Mouse (Mus musculus) embryonic facial prominence, embryonic 11.5 days (tissue): Measurements from ENCODE around the gene Mrpl48. TPM values are rescaled to one million over a fixed set of nuclear protein-coding genes. Genes with fewer than 3 reads are reported as not detected.

Experiments
- ATAC-seq: fragments of 200-750 bp; cut with Nextera tagmentation; replicated peaks from 2 replicates; pipeline ENCODE4 v1.8.0; 2017; ENCODE audit warnings: low read depth; ENCODE audit not compliant: insufficient number of reproducible peaks, low FRiP score, low TSS enrichment
- DNase-seq: peaks from one replicate; pipeline ENCODE4 v3.0.0-alpha.2; 2015; ENCODE audit warnings: low spot score
- H3K27ac ChIP-seq: fragments of 300-500 bp; sonication (generic); replicated peaks from 2 replicates; pipeline ENCODE4 v1.5.1; 2014; ENCODE audit warnings: mild to moderate bottlenecking, low read depth, low read length, control low read depth
- H3K27me3 ChIP-seq: fragments of 300-500 bp; sonication (generic); 2 replicates; pipeline ENCODE4 v1.6.1; 2014; ENCODE audit warnings: mild to moderate bottlenecking, low read length, moderate library complexity, mixed read lengths; ENCODE audit not compliant: control insufficient read depth, insufficient read depth
- H3K36me3 ChIP-seq: fragments of 300-500 bp; sonication (generic); replicated peaks from 2 replicates; pipeline ENCODE4 v1.6.1; 2014; ENCODE audit warnings: low read depth, mild to moderate bottlenecking, low read length, moderate library complexity, mixed read lengths; ENCODE audit not compliant: control insufficient read depth, insufficient read depth
- H3K4me1 ChIP-seq: fragments of 300-500 bp; sonication (generic); 2 replicates; pipeline ENCODE4 v1.6.1; 2014; ENCODE audit warnings: low read length, mixed read lengths; ENCODE audit not compliant: control insufficient read depth, insufficient read depth
- H3K4me2 ChIP-seq: fragments of 300-500 bp; sonication (generic); 2 replicates; pipeline ENCODE4 v1.6.1; 2014; ENCODE audit warnings: low read depth, mild to moderate bottlenecking, control low read depth, low read length, moderate library complexity
- H3K4me3 ChIP-seq: fragments of 300-500 bp; sonication (generic); 2 replicates; pipeline ENCODE4 v1.5.1; 2014; ENCODE audit warnings: low read depth, low read length, control low read depth
- H3K9ac ChIP-seq: fragments of 300-500 bp; sonication (generic); replicated peaks from 2 replicates; pipeline ENCODE4 v1.6.1; 2014; ENCODE audit warnings: mild to moderate bottlenecking, control low read depth, low read length
- H3K9me3 ChIP-seq: fragments of 300-500 bp; sonication (generic); replicated peaks from 2 replicates; pipeline ENCODE4 v1.6.1; 2016; ENCODE audit warnings: mild to moderate bottlenecking, low read length, inconsistent platforms, mixed read lengths; ENCODE audit not compliant: control insufficient read depth
- WGBS: fragments of 180-500 bp; shearing (Covaris S2); extraction: QIAGEN DNeasy Blood & Tissue Kit; methylation state at CpG from one replicate; pipeline ENCODE4 v1.1.7; 2014; 5-methylcytosine and 5-hydroxymethylcytosine counted together
- polyA plus RNA-seq: library from polyadenylated mRNA; unstranded; fragments of >200 nt; fragmentation: Nextera tagmentation; extraction: Ambion mirVana; gene quantifications from 2 replicates; pipeline ENCODE4 v1.2.1, GENCODE M21; 2014

The Mrpl48 gene
- polyA plus RNA-seq, 1 experiment from 2014 or later: 66.7 TPM

DNA sequence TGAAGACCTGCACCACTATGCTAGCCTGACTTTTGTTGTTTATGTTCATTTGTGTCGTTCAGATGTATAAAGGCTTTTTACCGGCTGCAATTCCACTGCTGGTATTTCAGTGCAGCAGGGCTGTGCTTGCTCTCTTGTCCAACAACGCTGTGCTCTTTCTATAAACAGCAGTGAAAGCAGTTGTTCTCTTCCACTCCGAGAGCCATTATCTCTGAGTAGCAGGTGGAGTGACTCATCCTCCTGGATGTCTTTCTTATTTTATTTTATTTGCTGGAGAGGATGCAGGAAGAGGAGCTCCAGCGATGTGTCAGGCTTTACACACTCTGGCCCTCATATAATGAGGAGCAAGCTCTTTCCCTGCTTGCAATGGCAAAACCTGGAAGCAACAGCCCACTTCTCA, 7.9 kb downstream of the Mrpl48 start:
- no peak for DNase-seq
- no peaks in the 10 kb centered on the region for H3K27me3 ChIP-seq
- H3K9ac ChIP-seq: no peak overlapping the region
- no peak overlapping the region for H3K4me3 ChIP-seq
- no peak overlapping the region for H3K4me2 ChIP-seq
- WGBS: 82% methylated on average over 5 of the region's 5 CpGs
- no peaks in the 10 kb centered on the region for H3K9me3 ChIP-seq
- no peaks in the 10 kb centered on the region for H3K36me3 ChIP-seq
- H3K27ac ChIP-seq: no peak overlapping the region
- ATAC-seq: no peak
- H3K4me1 ChIP-seq: no peaks in the 10 kb centered on the region

DNA sequence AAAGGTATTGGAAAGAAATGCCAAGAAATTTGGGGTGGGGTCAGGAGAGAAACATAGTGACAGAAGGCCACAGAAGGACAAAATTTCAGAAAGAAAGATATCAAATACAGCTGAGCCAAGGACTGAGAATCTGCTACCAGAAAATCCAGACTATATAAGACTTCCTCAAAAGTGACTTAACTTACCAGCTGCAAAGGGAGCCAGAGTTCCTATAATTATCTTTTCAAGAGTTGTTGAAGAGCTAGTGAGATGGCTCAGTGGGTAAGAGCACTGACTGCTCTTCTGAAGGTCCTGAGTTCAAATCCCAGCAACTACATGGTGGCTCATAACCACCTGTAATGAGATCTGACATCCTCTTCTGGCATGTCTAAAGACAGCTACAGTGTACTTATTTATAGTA, 14.8 kb downstream of the Mrpl48 start:
- DNase-seq (no peak), ATAC-seq (no peak)
- H3K27ac ChIP-seq: no peak overlapping the region
- H3K9ac ChIP-seq: no peak overlapping the region
- no peak overlapping the region for H3K4me3 ChIP-seq
- H3K36me3 ChIP-seq: no peaks in the 10 kb centered on the region
- H3K4me2 ChIP-seq: no peak overlapping the region
- H3K27me3 ChIP-seq: no peaks in the 10 kb centered on the region
- H3K9me3 ChIP-seq: no peaks in the 10 kb centered on the region
- no peaks in the 10 kb centered on the region for H3K4me1 ChIP-seq

DNA sequence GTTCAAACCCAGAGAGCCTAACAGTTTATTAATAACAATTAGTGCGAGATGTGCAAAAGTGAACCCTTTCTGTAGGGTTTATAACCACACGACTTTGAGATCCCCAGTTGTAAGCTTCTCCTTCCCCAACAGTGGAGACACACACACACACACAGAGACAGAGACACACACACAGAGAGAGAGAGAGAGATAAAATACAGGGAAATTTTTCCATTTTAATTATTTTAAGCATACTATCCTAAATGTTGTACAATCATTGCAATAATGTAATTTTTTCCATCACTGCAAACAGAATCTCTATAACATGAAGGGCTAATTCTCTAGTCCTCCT, 16.6 kb downstream of the Mrpl48 start:
- DNase-seq: no peak
- Histone ChIP-seq H3K27ac (no peak overlapping the region), H3K36me3 (no peaks in the 10 kb centered on the region), H3K4me1 (no peaks in the 10 kb centered on the region), H3K4me2 (peak overlapping the region; percentile 61; the same call in 1 of the 2 replicates), H3K4me3 (peak overlapping the region; percentile 44), H3K27me3 (no peaks in the 10 kb centered on the region), H3K9ac (no peak overlapping the region; the same call in 1 of the 2 replicates), H3K9me3 (no peaks in the 10 kb centered on the region)
- 9% methylated on average over 2 of the region's 2 CpGs for WGBS
- ATAC-seq: 0 out of 2 replicates have a peak, but pooled peaks have one; percentile 8

DNA sequence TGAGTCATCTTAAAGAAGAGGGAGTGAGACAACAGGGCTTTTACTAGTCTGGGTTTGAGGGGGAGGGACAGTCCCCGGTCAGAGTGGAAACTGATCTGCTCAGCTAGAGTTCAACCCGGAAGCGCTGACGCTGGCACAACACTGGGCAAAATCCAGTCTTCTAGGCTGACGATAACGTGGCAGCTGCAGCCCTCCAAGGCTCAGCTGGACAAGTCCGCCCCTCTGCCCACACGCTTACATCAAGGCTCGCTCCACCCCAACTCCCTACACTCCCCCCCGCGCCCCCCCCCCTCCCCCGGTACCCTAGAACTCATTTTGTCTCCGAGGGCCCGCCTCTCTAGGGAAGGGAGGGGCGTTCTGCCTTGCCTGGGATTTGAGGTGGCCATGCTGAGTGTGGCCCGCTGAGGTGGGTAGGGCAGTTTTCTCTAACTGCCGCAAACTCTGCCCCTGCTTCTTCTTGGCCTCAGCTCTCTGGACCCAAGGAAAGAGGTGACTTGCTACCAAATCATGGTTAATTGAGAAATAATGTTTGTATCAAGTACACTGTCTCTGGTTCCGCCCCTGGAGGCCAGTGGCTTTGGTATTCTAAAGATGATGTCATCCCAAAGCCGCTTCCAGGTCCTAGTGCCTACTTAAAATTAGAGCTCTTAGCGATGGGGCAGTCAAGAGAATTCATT, 17.1 kb downstream of the Mrpl48 start:
- no peaks in the 10 kb centered on the region for H3K27me3 ChIP-seq
- peak; percentile 95 for ATAC-seq
- no peaks in the 10 kb centered on the region for H3K4me1 ChIP-seq
- no peaks in the 10 kb centered on the region for H3K36me3 ChIP-seq
- WGBS: under 1% methylated on average over 16 of the region's 20 CpGs
- H3K9ac ChIP-seq: peak overlapping the region; percentile 68
- H3K27ac ChIP-seq: peak overlapping the region; percentile 32; the same call in 1 of the 2 replicates
- DNase-seq: peak; percentile 83
- peak overlapping the region; percentile 61 for H3K4me2 ChIP-seq
- no peaks in the 10 kb centered on the region for H3K9me3 ChIP-seq
- H3K4me3 ChIP-seq: peak overlapping the region; percentile 44

DNA sequence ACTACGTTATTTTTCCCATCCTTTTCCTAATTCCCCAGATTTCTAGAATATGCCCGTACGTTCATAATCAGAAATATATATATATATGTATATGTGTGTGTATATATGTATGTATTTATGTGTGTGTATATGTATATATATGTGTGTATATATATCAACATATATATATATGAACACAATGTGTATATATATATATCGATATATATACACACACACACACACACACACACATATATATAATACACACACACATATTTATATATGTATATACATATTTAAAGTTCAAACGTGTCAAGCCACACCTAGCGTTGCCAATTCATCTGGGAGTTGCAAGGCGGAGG, 17.6 kb downstream of the Mrpl48 start:
- Histone ChIP-seq H3K9me3 (no peaks in the 10 kb centered on the region), H3K27ac (no peak overlapping the region), H3K4me2 (peak overlapping the region; percentile 61), H3K27me3 (no peaks in the 10 kb centered on the region), H3K36me3 (no peaks in the 10 kb centered on the region), H3K4me1 (no peaks in the 10 kb centered on the region), H3K9ac (peak overlapping the region; percentile 68), H3K4me3 (peak overlapping the region; percentile 44)
- no peak for DNase-seq
- no peak for ATAC-seq
- WGBS: 46% methylated on average over 7 of the region's 7 CpGs

DNA sequence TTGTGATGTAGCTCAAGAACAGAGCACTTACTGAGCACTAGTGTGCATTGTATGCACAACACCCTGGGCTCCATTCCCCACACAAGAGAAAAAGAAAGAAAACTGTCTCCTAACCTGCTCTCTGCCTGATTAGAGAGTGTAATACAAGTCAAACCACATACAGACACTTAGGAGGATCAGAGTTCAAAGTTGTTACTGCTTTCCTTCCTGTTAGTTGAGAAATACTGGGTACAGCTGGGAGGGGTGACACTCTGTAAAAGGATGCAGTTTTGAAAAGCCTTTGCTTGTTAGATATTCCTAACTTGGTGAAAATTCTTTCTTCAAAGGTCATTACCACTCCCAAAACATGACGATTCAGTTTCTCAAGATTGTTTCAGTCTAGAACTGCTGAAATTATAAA, 18.3 kb downstream of the Mrpl48 start:
- no peaks in the 10 kb centered on the region for H3K9me3 ChIP-seq
- DNase-seq (no peak), ATAC-seq (no peak)
- no peaks in the 10 kb centered on the region for H3K36me3 ChIP-seq
- H3K27ac ChIP-seq: no peak overlapping the region
- no peaks in the 10 kb centered on the region for H3K27me3 ChIP-seq
- no peak overlapping the region for H3K9ac ChIP-seq
- H3K4me1 ChIP-seq: no peaks in the 10 kb centered on the region
- no peak overlapping the region for H3K4me3 ChIP-seq
- WGBS: 67% methylated on average over 1 of the region's 1 CpGs
- no peak overlapping the region for H3K4me2 ChIP-seq

DNA sequence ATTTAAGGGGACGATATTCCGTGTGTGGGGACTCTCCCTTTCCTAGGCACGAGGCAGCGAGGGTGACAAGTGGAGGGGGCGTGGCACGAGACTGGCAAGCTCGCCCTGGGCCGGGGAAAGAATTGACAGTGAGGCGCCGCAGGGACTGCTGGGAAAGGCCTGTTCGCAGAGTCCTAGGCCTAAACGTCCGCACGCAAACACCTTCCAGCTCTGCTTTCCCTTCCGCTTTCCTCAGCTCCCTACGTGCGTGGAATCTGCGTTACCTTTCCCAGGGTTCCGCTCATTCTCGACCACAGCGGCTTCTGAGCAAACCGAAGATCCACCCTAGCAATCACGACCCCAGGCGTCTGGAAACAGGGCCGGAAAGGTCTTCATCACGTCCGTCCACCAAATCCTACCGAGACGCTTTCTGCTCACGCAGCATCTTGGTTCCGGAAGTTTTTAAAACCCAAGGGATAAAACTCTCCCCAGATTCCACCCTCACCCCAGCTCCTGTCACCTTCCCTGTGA, 25.3 kb downstream of the Mrpl48 start:
- no peak overlapping the region for H3K27ac ChIP-seq
- peak overlapping the region; percentile 42 for H3K4me3 ChIP-seq
- peak overlapping the region; percentile 29 for H3K4me2 ChIP-seq
- ATAC-seq (peak; percentile 90), DNase-seq (peak; percentile 93)
- peak overlapping the region; percentile 80 for H3K9ac ChIP-seq
- H3K36me3 ChIP-seq: no peaks in the 10 kb centered on the region
- H3K27me3 ChIP-seq: no peaks in the 10 kb centered on the region
- H3K4me1 ChIP-seq: no peaks in the 10 kb centered on the region
- H3K9me3 ChIP-seq: no peaks in the 10 kb centered on the region
- WGBS: under 1% methylated on average over 31 of the region's 31 CpGs

DNA sequence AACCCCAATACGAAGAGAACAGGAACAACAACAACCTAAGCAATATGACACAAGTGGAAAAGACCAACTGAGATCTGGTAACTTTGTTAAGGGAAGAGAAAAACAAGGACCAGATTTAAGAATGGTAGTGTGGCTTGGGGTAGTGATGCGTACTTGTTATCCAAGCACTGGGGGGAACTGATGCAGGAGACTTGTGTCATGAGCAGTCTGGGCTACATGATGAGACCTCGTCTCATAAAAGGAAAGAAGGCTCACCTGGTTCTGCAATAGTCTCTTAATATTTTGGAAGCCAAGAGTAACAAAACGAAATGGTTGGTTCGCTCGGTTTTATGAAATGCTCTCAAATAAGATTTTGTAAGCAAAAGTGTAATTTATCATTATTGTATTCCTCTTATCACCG, 25.9 kb downstream of the Mrpl48 start:
- Histone ChIP-seq H3K4me2 (peak overlapping the region; percentile 29), H3K4me3 (peak overlapping the region; percentile 42), H3K27ac (no peak overlapping the region), H3K9ac (peak overlapping the region; percentile 80), H3K9me3 (no peaks in the 10 kb centered on the region), H3K4me1 (no peaks in the 10 kb centered on the region), H3K27me3 (no peaks in the 10 kb centered on the region), H3K36me3 (no peaks in the 10 kb centered on the region)
- WGBS: 41% methylated on average over 7 of the region's 7 CpGs
- no peak for ATAC-seq
- no peak for DNase-seq
